In the genomic region with DNA sequence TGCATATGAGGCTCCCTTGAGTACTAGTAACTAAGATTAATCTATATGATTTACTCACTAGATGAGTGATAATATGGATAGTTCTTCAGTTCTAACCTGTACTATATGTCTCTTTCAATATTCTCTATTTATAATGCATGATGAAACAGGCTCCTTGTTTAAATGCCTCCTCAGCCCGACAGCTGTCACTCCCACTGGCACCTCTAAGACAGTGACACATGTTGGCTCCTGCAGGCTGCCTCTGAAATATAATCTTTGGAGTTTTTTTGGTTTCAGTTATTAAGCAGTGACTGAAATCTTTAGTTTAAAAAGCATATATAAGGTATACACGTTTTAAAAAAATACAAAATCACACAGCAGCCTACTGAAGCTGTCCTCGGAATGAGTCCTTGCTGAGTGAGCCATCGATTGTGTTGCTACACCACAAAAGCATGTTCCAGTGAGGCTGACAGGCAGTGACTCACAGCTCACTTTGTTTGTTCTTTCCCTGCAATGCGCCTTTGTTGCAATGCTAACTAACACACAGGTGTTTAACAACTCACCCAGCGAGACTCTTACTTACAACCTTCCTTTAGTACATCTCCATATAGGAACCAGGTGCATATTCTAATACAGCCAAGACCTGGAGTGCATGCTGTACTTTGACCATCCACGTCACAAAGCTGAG, we compare ENCODE assay signal across 35 mouse cellular contexts. TPM values are rescaled to one million over a fixed set of nuclear protein-coding genes. Genes with fewer than 3 reads are reported as not detected.
DNase-seq lines count a peak whose midpoint lies in the region; ATAC-seq and TF ChIP-seq lines count a peak whose summit lies in the region.
"Had no signal": no experiment of that assay in that cellular context is flagged by ENCODE, and none has a peak within 500 bp of the region (broad histone marks: within the 10 kb centered on the region; RNA-seq: fewer than 3 reads in every experiment).

No protein-coding gene starts in this region.

- H3K9me3 ChIP-seq in stomach, embryonic 16.5 days (replicated peaks; ENCODE audit: control insufficient read depth, low read length) = no peaks in the 10 kb centered on the region
- H3K9me3 ChIP-seq in hindbrain, embryonic 16.5 days (ENCODE audit: control insufficient read depth, low read length) = no peaks in the 10 kb centered on the region
- H3K9me3 ChIP-seq: embryonic facial prominence, embryonic 10.5 days; embryonic facial prominence, embryonic 15.5 days; forebrain, embryonic 12.5 days; heart, embryonic 13.5 days; hindbrain, embryonic 10.5 days; hindbrain, embryonic 15.5 days; kidney, embryonic 15.5 days; liver, embryonic 15.5 days; lung, embryonic 15.5 days; midbrain, embryonic 10.5 days; midbrain, embryonic 15.5 days had no signal

- TF ChIP-seq CTCF in left cerebral cortex, adult 2 months (IDR thresholded peaks at IDR 0.05) = no peak

- H3K27me3 ChIP-seq in stomach, embryonic 16.5 days (ENCODE audit: control insufficient read depth, insufficient read depth, low read length) = no peaks in the 10 kb centered on the region
- H3K27me3 ChIP-seq in hindbrain, embryonic 16.5 days (replicated peaks; ENCODE audit: control insufficient read depth, insufficient read depth, low read length) = no peaks in the 10 kb centered on the region
- H3K27me3 ChIP-seq: embryonic facial prominence, embryonic 15.5 days; forebrain, embryonic 12.5 days; heart, embryonic 13.5 days; hindbrain, embryonic 15.5 days; kidney, embryonic 15.5 days; liver, embryonic 15.5 days; lung, embryonic 15.5 days; midbrain, embryonic 15.5 days had no signal

- no peak overlapping the region for H3K9ac ChIP-seq in stomach, embryonic 16.5 days (ENCODE audit: low read length)
- H3K9ac ChIP-seq in hindbrain, embryonic 16.5 days (ENCODE audit: low read depth, low read length) = no peak overlapping the region
- H3K9ac ChIP-seq: embryonic facial prominence, embryonic 15.5 days; forebrain, embryonic 12.5 days; forebrain, postnatal 0 days; heart, embryonic 13.5 days; hindbrain, embryonic 15.5 days; kidney, embryonic 15.5 days; liver, embryonic 15.5 days; lung, embryonic 15.5 days; midbrain, embryonic 15.5 days had no signal

- H3K4me1 ChIP-seq in stomach, embryonic 16.5 days (ENCODE audit: control insufficient read depth, insufficient read depth, low read length) = peaks cover 3% of the 10 kb centered on the region
- H3K4me1 ChIP-seq in hindbrain, embryonic 16.5 days (ENCODE audit: control insufficient read depth, insufficient read depth, low read depth, low read length) = peaks cover 7% of the 10 kb centered on the region

- 74% methylated on average over 7 of the region's 7 CpGs for WGBS in stomach, embryonic 16.5 days
- 86% methylated on average over 7 of the region's 7 CpGs for WGBS in hindbrain, embryonic 16.5 days

- H3K36me3 ChIP-seq in stomach, embryonic 16.5 days (ENCODE audit: control insufficient read depth, insufficient read depth, low read length) = peaks cover 15% of the 10 kb centered on the region
- H3K36me3 ChIP-seq in hindbrain, embryonic 16.5 days (ENCODE audit: control insufficient read depth, insufficient read depth, low read length) = peaks cover 34% of the 10 kb centered on the region

- ATAC-seq in stomach, embryonic 16.5 days (ENCODE audit: insufficient read depth, low FRiP score) = peak; percentile 50; the same call in 1 of the 2 replicates
- no peak for ATAC-seq in hindbrain, embryonic 16.5 days
- ATAC-seq: forebrain, postnatal 0 days; midbrain, embryonic 15.5 days had no signal

- no peak overlapping the region for H3K4me2 ChIP-seq in stomach, embryonic 16.5 days (ENCODE audit: low read depth, low read length)
- H3K4me2 ChIP-seq in hindbrain, embryonic 16.5 days (ENCODE audit: low read length) = no peak overlapping the region
- H3K4me2 ChIP-seq: embryonic facial prominence, embryonic 15.5 days; forebrain, embryonic 12.5 days; heart, embryonic 13.5 days; hindbrain, embryonic 15.5 days; kidney, embryonic 15.5 days; liver, embryonic 15.5 days; lung, embryonic 15.5 days; midbrain, embryonic 15.5 days had no signal

- DNase-seq in adrenal gland, postnatal 10 days = peak; percentile 10
- no peak for DNase-seq in adrenal gland, postnatal 4 days (ENCODE audit: low spot score in 2 of 2)
- no peak for DNase-seq in left cerebral cortex, adult 2 months (ENCODE audit: extremely low spot score in 1 of 2, low spot score in 2 of 2)
- DNase-seq in left cerebral cortex, postnatal 10 days (ENCODE audit: extremely low spot score in 1 of 2, low spot score in 2 of 2) = no peak
- DNase-seq in adrenal gland, postnatal 36 days = peak; percentile 33 to 39
- DNase-seq: cerebellum, adult 8-10 months; cerebellum, postnatal 25 days; forebrain, postnatal 0 days; gastrocnemius, postnatal 14 days; heart, adult 2 months; heart, postnatal 10 days; kidney, adult 18-20 months; kidney, postnatal 36 days; layer of hippocampus, postnatal 36 days; liver; right cerebral cortex, adult 18-20 months; spleen, adult 18-20 months had no signal

- intact Hi-C loops in left cerebral cortex, adult 2 months (cut with DNase I) = no loop called here
- intact Hi-C loops in left cerebral cortex, postnatal 10 days (cut with DNase I) = no loop called here

- 0 out of 2 replicates have a peak overlapping the region, but pooled peaks have one; percentile 4 for H3K27ac ChIP-seq in left cerebral cortex, adult 2 months
- no peak overlapping the region for H3K27ac ChIP-seq in stomach, embryonic 16.5 days (ENCODE audit: low read length)
- no peak overlapping the region for H3K27ac ChIP-seq in hindbrain, embryonic 16.5 days (ENCODE audit: low read depth, low read length)
- H3K27ac ChIP-seq: embryonic facial prominence, embryonic 10.5 days; embryonic facial prominence, embryonic 15.5 days; forebrain, embryonic 12.5 days; heart, adult 2 months; heart, embryonic 13.5 days; hindbrain, embryonic 10.5 days; hindbrain, embryonic 15.5 days; kidney, embryonic 15.5 days; liver, embryonic 15.5 days; lung, embryonic 15.5 days; midbrain, embryonic 10.5 days; midbrain, embryonic 15.5 days had no signal

- H3K4me3 ChIP-seq in left cerebral cortex, adult 2 months = no peak overlapping the region
- no peak overlapping the region for H3K4me3 ChIP-seq in stomach, embryonic 16.5 days (replicated peaks; ENCODE audit: low read length)
- H3K4me3 ChIP-seq in hindbrain, embryonic 16.5 days (ENCODE audit: low read length) = no peak overlapping the region
- H3K4me3 ChIP-seq: embryonic facial prominence, embryonic 10.5 days; embryonic facial prominence, embryonic 15.5 days; forebrain, embryonic 12.5 days; heart, adult 2 months; heart, embryonic 13.5 days; hindbrain, embryonic 10.5 days; hindbrain, embryonic 15.5 days; kidney, embryonic 15.5 days; liver, embryonic 15.5 days; lung, embryonic 15.5 days; midbrain, embryonic 10.5 days; midbrain, embryonic 15.5 days had no signal

RNA-seq across cellular contexts. Expression of a gene that starts 6.3 kb away (rescaled TPM):
- 10 to 100 TPM; 28.2 to 30.7 TPM for total RNA-seq in adrenal gland, postnatal 10 days (2021)
- 10 to 100 TPM; 37.3 to 39.5 TPM for total RNA-seq in adrenal gland, postnatal 4 days (2021)
- total RNA-seq in left cerebral cortex, adult 2 months (2021) = 10 to 100 TPM; 13.9 to 16.4 TPM
- 10 to 100 TPM; 19.5 to 20.2 TPM for total RNA-seq in left cerebral cortex, postnatal 10 days (2021)
- total RNA-seq in adrenal gland, postnatal 36 days (2021) = 10 to 100 TPM; 30.6 to 44.4 TPM
- 41.8 and 48.2 TPM in 2 replicates for polyA plus RNA-seq in stomach, embryonic 16.5 days (2015; fragmentation: Nextera tagmentation; extraction: Ambion mirVana)
- polyA plus RNA-seq in hindbrain, embryonic 16.5 days (2015; fragmentation: Nextera tagmentation; extraction: Ambion mirVana) = 28.0 and 28.9 TPM in 2 replicates

RNA-seq across cellular contexts. Expression of a gene that starts 6.3 kb away (rescaled TPM):
- total RNA-seq in adrenal gland, postnatal 10 days (2021) = 1 to 10 TPM; 5.8 to 6.1 TPM
- 1 to 10 TPM; 7.2 to 9.2 TPM for total RNA-seq in adrenal gland, postnatal 4 days (2021)
- total RNA-seq in left cerebral cortex, adult 2 months (2021) = 1 to 10 TPM; 2.7 to 3.6 TPM
- total RNA-seq in left cerebral cortex, postnatal 10 days (2021) = 1 to 10 TPM; 3.6 to 4.6 TPM
- total RNA-seq in adrenal gland, postnatal 36 days (2021) = 1 to 10 TPM; 5.4 to 5.8 TPM
- 6.2 and 6.3 TPM in 2 replicates for polyA plus RNA-seq in stomach, embryonic 16.5 days (2015; fragmentation: Nextera tagmentation; extraction: Ambion mirVana)
- polyA plus RNA-seq in hindbrain, embryonic 16.5 days (2015; fragmentation: Nextera tagmentation; extraction: Ambion mirVana) = 8.2 and 11.7 TPM in 2 replicates
- total RNA-seq: neutrophil, adult 5-6 weeks had no signal

RNA-seq across cellular contexts. Expression of a gene that starts 11.8 kb away (rescaled TPM):
- total RNA-seq in adrenal gland, postnatal 10 days (2021) = 10 to 100 TPM; 66.2 to 67.3 TPM
- total RNA-seq in adrenal gland, postnatal 4 days (2021) = 10 to 100 TPM; 76.9 to 81.2 TPM
- 10 to 100 TPM; 56.6 to 60.4 TPM for total RNA-seq in left cerebral cortex, adult 2 months (2021)
- total RNA-seq in left cerebral cortex, postnatal 10 days (2021) = 10 to 100 TPM; 70.2 to 71.6 TPM
- 10 to 100 TPM; 52.5 to 74.4 TPM for total RNA-seq in adrenal gland, postnatal 36 days (2021)
- 32.9 and 34.4 TPM in 2 replicates for polyA plus RNA-seq in stomach, embryonic 16.5 days (2015; fragmentation: Nextera tagmentation; extraction: Ambion mirVana)
- 14.6 and 16.7 TPM in 2 replicates for polyA plus RNA-seq in hindbrain, embryonic 16.5 days (2015; fragmentation: Nextera tagmentation; extraction: Ambion mirVana)

RNA-seq across cellular contexts. Expression of a gene that starts 29.0 kb away (rescaled TPM):
- 10 to 100 TPM in 1 of 2 experiments, 1 to 10 TPM in 1; 4.3 to 10.4 TPM for total RNA-seq in adrenal gland, postnatal 10 days (2021)
- 10 to 100 TPM; 10.4 to 12.2 TPM for total RNA-seq in adrenal gland, postnatal 4 days (2021)
- total RNA-seq in left cerebral cortex, adult 2 months (2021) = 1 to 10 TPM; 5.9 to 6.3 TPM
- total RNA-seq in left cerebral cortex, postnatal 10 days (2021) = 1 to 10 TPM; 3.7 to 4.9 TPM
- total RNA-seq in adrenal gland, postnatal 36 days (2021) = 1 to 10 TPM; 5.4 to 5.8 TPM
- 6.4 and 7.6 TPM in 2 replicates for polyA plus RNA-seq in stomach, embryonic 16.5 days (2015; fragmentation: Nextera tagmentation; extraction: Ambion mirVana)
- 6.2 and 6.5 TPM in 2 replicates for polyA plus RNA-seq in hindbrain, embryonic 16.5 days (2015; fragmentation: Nextera tagmentation; extraction: Ambion mirVana)

RNA-seq across cellular contexts. Expression of a gene that starts 29.3 kb away (rescaled TPM):
- total RNA-seq in adrenal gland, postnatal 10 days (2021) = not detected
- not detected for total RNA-seq in adrenal gland, postnatal 4 days (2021)
- not detected for total RNA-seq in left cerebral cortex, adult 2 months (2021)
- total RNA-seq in left cerebral cortex, postnatal 10 days (2021) = 1 to 10 TPM in 1 of 2 experiments, not detected in 1; 1.1 TPM
- total RNA-seq in adrenal gland, postnatal 36 days (2021) = not detected
- 0.30 TPM in 1 of 2 replicates, not detected in the other for polyA plus RNA-seq in stomach, embryonic 16.5 days (2015; fragmentation: Nextera tagmentation; extraction: Ambion mirVana)
- 0.71 TPM in 1 of 2 replicates, not detected in the other for polyA plus RNA-seq in hindbrain, embryonic 16.5 days (2015; fragmentation: Nextera tagmentation; extraction: Ambion mirVana)
- total RNA-seq: forebrain, postnatal 0 days; gastrocnemius, postnatal 14 days; heart, adult 2 months; heart, postnatal 10 days; left cerebral cortex, postnatal 14 days; neutrophil, adult 5-6 weeks had no signal
- polyA plus RNA-seq: heart, adult 2 months; hindbrain, embryonic 10.5 days; intestine, embryonic 14.5 days; lung, embryonic 15.5 days; midbrain, embryonic 15.5 days; neural tube, embryonic 11.5 days; urinary bladder, adult 2 months had no signal

Comparison
In these comparisons a context has a peak if more than half of its experiments do, and no peak if none do; other contexts are left out.
1. DNase-seq: peak in adrenal gland, postnatal 10 days (single experiment) and adrenal gland, postnatal 36 days (2 of 2); none in adrenal gland, postnatal 4 days (0 of 2), left cerebral cortex, adult 2 months (0 of 2) and left cerebral cortex, postnatal 10 days (0 of 2).